Mouse (Mus musculus) forebrain, embryonic 13.5 days (tissue): ENCODE results near the gene Gadd45gip1. TPM values are rescaled to one million over a fixed set of nuclear protein-coding genes. Genes with fewer than 3 reads are reported as not detected.

Source experiments
- ATAC-seq: fragments of 200-750 bp; cut with Nextera tagmentation; 2 replicates; pipeline ENCODE4 v1.8.0; 2017
- H3K27ac ChIP-seq: fragments of 300-500 bp; sonication (generic); 2 replicates; pipeline ENCODE4 v1.5.1; 2015; ENCODE audit warnings: inconsistent platforms, mild to moderate bottlenecking, moderate library complexity
- H3K27me3 ChIP-seq: fragments of 300-500 bp; sonication (generic); 2 replicates; pipeline ENCODE4 v1.6.1; 2015; ENCODE audit warnings: mild to moderate bottlenecking, inconsistent platforms
- H3K36me3 ChIP-seq: fragments of 300-500 bp; sonication (generic); 2 replicates; pipeline ENCODE4 v1.6.1; 2015; ENCODE audit warnings: mild to moderate bottlenecking, inconsistent platforms; ENCODE audit not compliant: poor library complexity, severe bottlenecking
- H3K4me1 ChIP-seq: fragments of 300-500 bp; sonication (generic); 2 replicates; pipeline ENCODE4 v1.6.1; 2015; ENCODE audit warnings: inconsistent platforms
- H3K4me2 ChIP-seq: fragments of 300-500 bp; sonication (generic); 2 replicates; pipeline ENCODE4 v1.6.1; 2015; ENCODE audit warnings: inconsistent platforms, mild to moderate bottlenecking, moderate library complexity
- H3K4me3 ChIP-seq: fragments of 300-500 bp; sonication (generic); 2 replicates; pipeline ENCODE4 v1.5.1; 2015; ENCODE audit warnings: mild to moderate bottlenecking, inconsistent platforms
- H3K9ac ChIP-seq: fragments of 300-500 bp; sonication (generic); 2 replicates; pipeline ENCODE4 v1.6.1; 2015; ENCODE audit warnings: mild to moderate bottlenecking, inconsistent platforms
- H3K9me3 ChIP-seq: fragments of 300-500 bp; sonication (generic); replicated peaks from 2 replicates; pipeline ENCODE4 v1.6.1; 2016; ENCODE audit warnings: inconsistent platforms
- WGBS: fragments of 180-500 bp; shearing (Covaris S2); methylation state at CpG from one replicate; pipeline ENCODE4 v1.1.7; 2015; 5-methylcytosine and 5-hydroxymethylcytosine counted together
- polyA plus RNA-seq: library from polyadenylated mRNA; unstranded; fragments of >200 nt; fragmentation: Nextera tagmentation; extraction: Ambion mirVana; gene quantifications from 2 replicates; pipeline ENCODE4 v1.2.1, GENCODE M21; 2015

Gene Gadd45gip1
- polyA plus RNA-seq, 1 experiment from 2014 or later = 47.0 TPM

DNA sequence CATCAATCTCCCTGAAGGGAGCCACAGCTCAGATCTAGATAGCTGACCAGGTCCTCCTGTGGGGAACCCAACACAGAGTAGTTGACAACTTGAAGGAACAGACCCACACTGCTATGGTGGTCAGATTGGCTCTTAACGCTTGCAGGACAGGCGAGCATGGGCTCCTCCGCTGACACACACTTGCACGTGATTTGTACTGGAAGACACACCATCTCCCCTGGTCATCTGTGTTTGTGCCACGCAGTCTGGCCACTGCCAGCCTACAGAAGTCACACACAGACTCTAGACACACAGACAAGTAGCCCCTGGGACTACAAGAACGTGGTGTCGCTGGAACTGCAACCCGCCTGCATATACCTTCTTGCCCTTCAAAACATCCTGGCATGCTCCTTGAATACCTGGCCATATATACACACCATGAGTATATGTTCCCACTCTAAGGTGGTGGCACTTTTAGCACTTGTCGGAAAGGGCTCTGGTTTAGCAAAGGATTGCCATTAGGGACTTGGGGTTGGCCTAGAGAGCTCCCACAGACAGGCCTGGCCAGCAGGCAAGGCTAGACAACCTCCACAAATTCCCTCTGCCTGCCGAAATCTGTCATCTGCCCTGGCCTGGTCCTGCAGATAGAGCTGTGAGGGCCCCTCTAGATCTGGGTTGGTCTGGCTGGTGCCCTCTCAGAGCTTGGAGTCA, 32.7 kb upstream of the Gadd45gip1 start:
- Histone ChIP-seq H3K27ac (peak overlapping the region; percentile 86), H3K9ac (peak overlapping the region; percentile 98), H3K4me2 (peak overlapping the region; percentile 78), H3K4me3 (peak overlapping the region; percentile 81), H3K9me3 (no peaks in the 10 kb centered on the region), H3K27me3 (peaks cover 82% of the 10 kb centered on the region), H3K36me3 (0 out of 2 replicates have a peak, but pooled peaks cover 6% of the 10 kb centered on the region), H3K4me1 (peaks cover 76% of the 10 kb centered on the region)
- no peak for ATAC-seq
- 44% methylated on average over 10 of the region's 10 CpGs for WGBS

DNA sequence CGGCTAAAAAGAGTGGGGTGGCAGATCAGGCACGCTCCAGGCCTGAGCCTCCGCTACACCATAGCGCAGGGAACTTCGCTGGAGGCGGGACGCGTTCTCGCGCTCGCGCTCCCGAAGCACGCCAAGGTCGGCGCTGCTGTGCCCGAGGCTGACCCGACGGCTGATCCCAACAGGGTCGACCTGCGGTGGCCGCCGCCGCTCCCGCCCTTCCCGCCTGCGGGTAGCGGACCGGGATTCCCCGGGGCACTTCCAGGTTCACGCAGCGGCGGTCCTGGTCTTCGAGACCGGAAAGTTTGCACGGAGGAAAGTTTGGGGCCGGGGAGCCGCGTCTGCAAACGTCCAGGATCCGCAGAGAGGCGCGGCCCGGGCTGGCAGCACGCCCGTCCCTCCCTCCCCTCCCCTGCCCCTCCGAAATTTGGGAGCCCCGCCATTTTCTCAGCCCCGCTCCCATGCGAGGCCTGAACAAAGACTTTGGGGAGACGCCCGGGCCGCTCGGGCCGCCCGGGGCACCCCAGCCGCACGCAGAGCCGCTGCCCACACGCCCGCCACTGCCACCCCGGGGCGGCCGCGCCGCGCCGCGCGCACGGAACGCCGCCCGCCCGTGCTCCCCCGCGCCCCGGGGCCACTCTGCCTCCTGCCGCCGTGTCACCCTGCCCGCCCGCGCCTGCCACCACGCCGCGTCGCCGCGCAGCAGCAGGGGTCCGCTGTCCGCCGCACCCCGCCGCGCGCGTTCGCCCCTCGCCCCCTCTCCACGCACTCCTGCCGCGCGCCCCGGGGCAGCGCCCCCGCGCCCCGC, 32.0 kb upstream of the Gadd45gip1 start:
- H3K9me3 ChIP-seq = no peaks in the 10 kb centered on the region
- no peak for ATAC-seq
- H3K9ac ChIP-seq = peak overlapping the region; percentile 98
- H3K27me3 ChIP-seq = peaks cover 82% of the 10 kb centered on the region
- 0 out of 2 replicates have a peak, but pooled peaks cover 6% of the 10 kb centered on the region for H3K36me3 ChIP-seq
- H3K4me1 ChIP-seq = peaks cover 69% of the 10 kb centered on the region
- peak overlapping the region; percentile 78 for H3K4me2 ChIP-seq
- peak overlapping the region; percentile 81 for H3K4me3 ChIP-seq
- H3K27ac ChIP-seq = peak overlapping the region; percentile 86
- 1% methylated on average over 51 of the region's 108 CpGs for WGBS

- peak; percentile 46; the same call in 1 of the 2 replicates for ATAC-seq
- peaks cover 88% of the 10 kb centered on the region for H3K27me3 ChIP-seq
These were observed 31.1 kb upstream of the Gadd45gip1 start, which contains the start of gene Nfix for GRCm38 (mm10) chr8:84799999-84800831. Gene Nfix (minus strand): TSS chr8:84800344.

DNA sequence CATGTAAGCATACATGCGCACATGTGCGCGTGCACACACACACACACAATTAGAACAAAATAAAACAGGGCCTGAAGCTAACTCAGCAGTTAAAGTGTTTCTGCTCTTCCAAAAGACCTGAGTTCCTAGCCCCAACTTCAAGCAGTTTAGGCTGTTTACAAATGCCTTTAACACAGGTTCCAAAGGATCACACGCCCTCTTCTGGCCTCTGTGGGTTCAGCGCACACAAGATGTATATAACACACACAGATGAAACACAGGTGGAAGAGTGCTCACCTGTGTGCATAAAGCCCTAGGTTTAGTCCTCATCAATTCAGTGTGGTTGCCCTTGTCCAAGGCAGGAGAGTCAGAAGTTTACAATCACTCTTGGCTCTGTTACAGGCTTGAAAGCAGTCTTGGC, 25.3 kb upstream of the Gadd45gip1 start:
- H3K4me3 ChIP-seq = no peak overlapping the region
- peaks cover 48% of the 10 kb centered on the region for H3K27me3 ChIP-seq
- WGBS = 95% methylated on average over 5 of the region's 5 CpGs
- no peak overlapping the region for H3K27ac ChIP-seq
- no peaks in the 10 kb centered on the region for H3K36me3 ChIP-seq
- no peak overlapping the region for H3K9ac ChIP-seq
- no peak overlapping the region for H3K4me2 ChIP-seq
- peaks cover 32% of the 10 kb centered on the region for H3K4me1 ChIP-seq
- ATAC-seq = no peak
- no peaks in the 10 kb centered on the region for H3K9me3 ChIP-seq

More at GRCm38 (mm10) chr8:84799999-84800831, 31.1 kb upstream of the Gadd45gip1 start, which contains the start of gene Nfix:
- 2% methylated on average over 38 of the region's 125 CpGs for WGBS
- H3K9me3 ChIP-seq = no peaks in the 10 kb centered on the region
- 0 out of 2 replicates have a peak, but pooled peaks cover 6% of the 10 kb centered on the region for H3K36me3 ChIP-seq
- peak within 1 kb of the TSS; percentile 86 for H3K27ac ChIP-seq
- H3K4me3 ChIP-seq = peak within 1 kb of the TSS; percentile 81
- peak within 1 kb of the TSS; percentile 98 for H3K9ac ChIP-seq
- peaks cover 60% of the 10 kb centered on the region for H3K4me1 ChIP-seq
- H3K4me2 ChIP-seq = peak within 1 kb of the TSS; percentile 78

- peak overlapping the region; percentile 49 for H3K27ac ChIP-seq
- no peak overlapping the region for H3K4me3 ChIP-seq
- peak; percentile 20 for ATAC-seq
- H3K4me1 ChIP-seq = peaks cover 52% of the 10 kb centered on the region
- no peaks in the 10 kb centered on the region for H3K9me3 ChIP-seq
- peaks cover 18% of the 10 kb centered on the region; the same call in 1 of the 2 replicates for H3K27me3 ChIP-seq
- 39% methylated on average over 12 of the region's 12 CpGs for WGBS
- no peaks in the 10 kb centered on the region for H3K36me3 ChIP-seq
- H3K4me2 ChIP-seq = no peak overlapping the region
- H3K9ac ChIP-seq = no peak overlapping the region
These were observed 22.0 kb upstream of the Gadd45gip1 start for GRCm38 (mm10) chr8:84809109-84809940.

GRCm38 (mm10) chr8:84809941-84810280, 21.4 kb upstream of the Gadd45gip1 start:
- WGBS = 71% methylated on average over 5 of the region's 5 CpGs
- peak overlapping the region; percentile 49; the same call in 1 of the 2 replicates for H3K27ac ChIP-seq
- peaks cover 58% of the 10 kb centered on the region for H3K4me1 ChIP-seq
- H3K36me3 ChIP-seq = no peaks in the 10 kb centered on the region
- H3K9me3 ChIP-seq = no peaks in the 10 kb centered on the region
- no peak overlapping the region for H3K4me2 ChIP-seq
- no peak overlapping the region for H3K4me3 ChIP-seq
- H3K27me3 ChIP-seq = peaks cover 14% of the 10 kb centered on the region; the same call in 1 of the 2 replicates
- no peak overlapping the region for H3K9ac ChIP-seq
- no peak for ATAC-seq

- no peaks in the 10 kb centered on the region for H3K36me3 ChIP-seq
- H3K4me2 ChIP-seq = peak overlapping the region; percentile 55
- H3K9ac ChIP-seq = peak overlapping the region; percentile 28
- under 1% methylated on average over 32 of the region's 32 CpGs for WGBS
- ATAC-seq = peak; percentile 79
- peak overlapping the region; percentile 20 for H3K4me3 ChIP-seq
- peaks cover 9% of the 10 kb centered on the region; the same call in 1 of the 2 replicates for H3K27me3 ChIP-seq
- no peaks in the 10 kb centered on the region for H3K9me3 ChIP-seq
- H3K27ac ChIP-seq = peak overlapping the region; percentile 71
- H3K4me1 ChIP-seq = peaks cover 67% of the 10 kb centered on the region
These were observed 20.4 kb upstream of the Gadd45gip1 start for GRCm38 (mm10) chr8:84810896-84811295.

DNA sequence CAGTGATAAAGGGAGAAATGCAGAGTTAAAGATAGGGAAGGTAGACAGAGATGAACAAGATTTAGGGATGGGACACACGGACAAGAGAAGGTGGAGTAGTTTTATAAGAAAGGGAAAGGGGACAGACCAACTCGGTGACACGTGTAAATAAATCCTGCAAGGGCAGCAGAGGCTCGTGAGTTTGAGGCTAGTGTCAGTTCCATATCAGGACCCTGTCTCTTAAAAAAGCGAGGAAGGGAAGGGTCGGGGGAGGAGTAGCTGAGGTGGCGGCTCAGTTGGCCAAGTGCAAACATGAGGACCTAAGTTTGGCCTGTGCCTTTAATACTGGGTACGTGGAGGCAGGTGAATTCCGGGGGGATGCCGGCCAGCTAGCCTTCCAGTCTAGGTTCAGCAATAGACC, 20.0 kb upstream of the Gadd45gip1 start:
- Histone ChIP-seq H3K4me3 (peak overlapping the region; percentile 20), H3K27ac (peak overlapping the region; percentile 71), H3K9ac (peak overlapping the region; percentile 28), H3K9me3 (no peaks in the 10 kb centered on the region), H3K27me3 (peaks cover 5% of the 10 kb centered on the region; the same call in 1 of the 2 replicates), H3K4me2 (peak overlapping the region; percentile 55), H3K36me3 (no peaks in the 10 kb centered on the region), H3K4me1 (peaks cover 67% of the 10 kb centered on the region)
- WGBS = 11% methylated on average over 10 of the region's 10 CpGs
- ATAC-seq = no peak

DNA sequence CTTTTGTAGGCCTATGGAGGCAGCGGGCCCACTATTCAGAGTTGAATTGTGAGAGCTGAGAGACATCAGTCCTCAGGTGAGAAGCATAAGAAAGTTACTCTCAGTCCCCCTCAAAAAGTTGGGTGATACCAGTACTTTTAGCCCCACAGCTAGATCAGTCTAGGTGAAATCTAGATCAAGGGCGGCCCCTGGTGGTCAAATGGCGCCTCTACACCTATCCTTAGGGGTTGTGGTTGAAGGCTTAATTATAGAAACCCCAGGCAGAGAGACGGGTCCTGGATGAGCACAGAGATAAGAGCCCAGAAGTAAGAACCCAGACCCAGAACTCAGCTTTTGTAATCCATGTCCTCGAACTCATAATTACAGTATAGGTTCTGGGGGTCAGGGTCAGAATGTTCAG, 18.3 kb upstream of the Gadd45gip1 start:
- no peaks in the 10 kb centered on the region for H3K27me3 ChIP-seq
- H3K9me3 ChIP-seq = no peaks in the 10 kb centered on the region
- H3K9ac ChIP-seq = no peak overlapping the region
- 0 out of 2 replicates have a peak, but pooled peaks have one; percentile 9 for ATAC-seq
- H3K36me3 ChIP-seq = no peaks in the 10 kb centered on the region
- peaks cover 67% of the 10 kb centered on the region for H3K4me1 ChIP-seq
- no peak overlapping the region for H3K4me3 ChIP-seq
- peak overlapping the region; percentile 97 for H3K27ac ChIP-seq
- 1% methylated on average over 5 of the region's 5 CpGs for WGBS
- H3K4me2 ChIP-seq = no peak overlapping the region

DNA sequence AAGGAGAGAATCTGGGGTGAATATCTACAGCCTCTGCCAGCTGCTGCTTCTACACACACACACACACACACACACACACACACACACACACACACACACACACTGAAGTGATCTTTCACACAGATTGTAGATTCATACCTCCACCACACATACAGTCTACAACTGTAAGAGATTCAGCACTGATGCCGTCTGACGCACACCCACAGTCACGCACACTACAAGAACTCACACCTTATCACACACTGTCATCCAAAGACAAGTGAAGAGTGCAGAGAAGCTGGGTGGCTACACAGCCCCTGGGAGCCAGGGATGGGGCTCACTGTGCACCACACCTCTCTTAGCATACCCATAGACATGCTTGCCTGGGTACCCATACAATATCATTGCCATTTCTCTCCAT, 17.5 kb upstream of the Gadd45gip1 start:
- H3K4me1 ChIP-seq = peaks cover 63% of the 10 kb centered on the region
- no peaks in the 10 kb centered on the region for H3K36me3 ChIP-seq
- ATAC-seq = no peak
- H3K27ac ChIP-seq = peak overlapping the region; percentile 97
- H3K9me3 ChIP-seq = no peaks in the 10 kb centered on the region
- 79% methylated on average over 3 of the region's 3 CpGs for WGBS
- 0 out of 2 replicates have a peak overlapping the region, but pooled peaks have one; percentile 6 for H3K9ac ChIP-seq
- H3K27me3 ChIP-seq = no peaks in the 10 kb centered on the region
- no peak overlapping the region for H3K4me3 ChIP-seq
- H3K4me2 ChIP-seq = peak overlapping the region; percentile 37; the same call in 1 of the 2 replicates

DNA sequence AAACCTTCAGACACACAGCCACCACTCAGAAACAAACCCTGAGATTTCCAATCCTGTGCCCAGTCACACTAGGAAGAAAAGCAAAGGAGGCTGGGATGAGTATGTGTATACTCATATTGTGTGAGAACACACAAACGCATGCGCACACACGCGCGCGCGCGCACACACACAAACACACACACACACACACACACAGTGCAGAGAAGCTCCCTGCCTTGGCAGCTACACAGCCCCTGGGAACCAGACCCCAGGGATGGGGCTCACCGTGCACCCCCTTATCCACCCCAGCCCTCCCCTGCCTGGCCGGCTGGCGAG, 17.1 kb upstream of the Gadd45gip1 start:
- Histone ChIP-seq H3K4me2 (peak overlapping the region; percentile 37), H3K9ac (0 out of 2 replicates have a peak overlapping the region, but pooled peaks have one; percentile 6), H3K4me3 (no peak overlapping the region), H3K4me1 (peaks cover 60% of the 10 kb centered on the region), H3K36me3 (no peaks in the 10 kb centered on the region), H3K27me3 (no peaks in the 10 kb centered on the region), H3K9me3 (no peaks in the 10 kb centered on the region), H3K27ac (peak overlapping the region; percentile 97)
- 77% methylated on average over 11 of the region's 11 CpGs for WGBS
- ATAC-seq = peak; percentile 42
